Mouse (Mus musculus) heart, postnatal 25 days (tissue): ENCODE results near the gene Tmem236. TPM values are rescaled to one million over a fixed set of nuclear protein-coding genes. Genes with fewer than 3 reads are reported as not detected.

Experiments
- DNase-seq: peaks from one replicate; pipeline ENCODE4 v3.0.0; 2022; ENCODE audit warnings: low spot score
- intact Hi-C: fragments of 180-260 bp; cut with DNase I; formaldehyde crosslinking; loops from one replicate; pipeline ENCODE4 v1.15.1; 2025
- microRNA-seq: library from miRNA; unstranded; fragments of <30 nt; microRNA quantifications from one replicate; pipeline ENCODE4 v1.2.0, GENCODE M21; 2022
- total RNA-seq, 2 experiments: library from RNA; stranded (reverse); gene quantifications; 2 replicates each; pipeline ENCODE4 v1.2.3; 2021

The Tmem236 gene
- total RNA-seq, 2 experiments from 2014 or later, result not detected

DNA sequence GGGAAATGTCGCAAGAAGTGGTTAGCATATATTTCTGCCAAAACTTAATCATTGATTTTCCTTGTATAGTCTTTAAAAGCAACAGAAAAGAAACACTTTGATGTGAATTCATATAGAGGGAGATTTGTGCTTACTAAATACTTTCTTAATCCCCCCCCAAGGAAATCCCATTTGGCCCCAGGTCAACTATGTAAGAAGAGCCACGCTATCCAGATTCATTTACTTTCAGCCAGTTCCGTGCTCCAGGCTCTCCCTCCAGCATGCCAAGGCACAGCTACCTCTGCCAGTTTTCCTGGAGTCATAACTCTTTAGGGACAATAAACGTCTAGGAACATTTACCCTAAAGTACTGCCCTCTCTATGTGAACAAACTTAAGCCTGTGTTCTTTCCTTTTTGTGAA lies 63.4 kb downstream of the Tmem236 start:
- intact Hi-C loops, result no loop called here
- no peak for DNase-seq

GRCm38 (mm10) chr2:14239151-14239550 lies 64.8 kb downstream of the Tmem236 start:
- intact Hi-C loops, result no loop called here
- no peak for DNase-seq

DNA sequence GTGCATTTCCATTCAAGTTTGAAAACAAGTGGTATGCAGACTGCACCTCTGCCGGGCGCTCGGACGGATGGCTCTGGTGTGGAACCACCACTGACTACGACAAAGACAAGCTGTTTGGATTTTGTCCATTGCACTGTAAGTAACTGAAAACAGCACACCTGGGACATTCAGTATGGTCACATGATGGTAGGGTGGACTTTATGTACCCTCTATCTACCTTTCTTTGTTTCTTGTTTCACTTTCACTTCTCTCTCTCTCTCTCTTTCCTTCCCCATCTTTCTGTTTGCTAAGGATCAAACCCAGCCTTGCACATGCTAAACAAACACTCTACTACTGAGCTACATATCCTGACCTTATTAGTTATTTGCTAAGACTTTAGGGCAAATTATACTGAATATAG lies 69.8 kb downstream of the Tmem236 start:
- intact Hi-C loops, result no loop called here
- DNase-seq, result no peak

GRCm38 (mm10) chr2:14244668-14245067 lies 70.3 kb downstream of the Tmem236 start:
- DNase-seq, result no peak
- intact Hi-C loops, result no loop called here

DNA sequence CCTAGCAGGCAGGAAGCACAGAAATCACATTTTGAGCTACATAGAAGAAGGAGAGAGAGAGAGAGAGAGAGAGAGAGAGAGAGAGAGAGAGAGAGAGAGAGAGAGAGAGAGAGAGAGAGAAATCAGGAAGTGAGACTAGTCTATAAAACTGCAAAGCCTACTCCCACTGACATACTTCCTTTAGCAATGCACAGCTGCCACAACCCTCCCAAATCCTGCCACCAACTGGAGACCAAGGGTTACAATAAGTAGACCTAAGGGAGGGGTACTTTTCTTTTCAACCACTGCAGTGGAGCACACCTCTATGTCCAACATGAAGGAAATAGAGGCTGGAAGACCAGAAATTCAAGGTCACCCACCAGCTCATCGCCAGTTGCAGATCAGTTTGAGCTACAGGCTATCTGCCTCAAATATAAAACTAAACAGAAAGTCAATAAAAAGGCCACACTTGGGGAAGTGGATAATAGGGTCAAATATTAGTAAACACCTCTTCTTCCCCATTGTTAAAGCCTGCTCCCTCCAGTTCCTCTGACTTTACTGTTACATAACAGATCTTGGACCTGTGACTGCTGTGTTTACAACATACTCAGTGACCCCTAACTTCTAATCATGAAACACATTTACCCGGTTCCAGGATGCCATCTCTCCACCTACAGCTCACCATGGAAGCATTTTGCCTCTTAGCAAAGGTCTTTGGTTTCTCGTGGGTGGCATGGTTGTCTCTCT lies 75.7 kb downstream of the Tmem236 start:
- intact Hi-C loops, result no loop called here
- no peak for DNase-seq

- DNase-seq, result no peak
- intact Hi-C loops, result no loop called here
Observed at GRCm38 (mm10) chr2:14251938-14252337, 77.6 kb downstream of the Tmem236 start.

- no peak for DNase-seq
- intact Hi-C loops, result no loop called here
Observed at GRCm38 (mm10) chr2:14258345-14258850, 84.1 kb downstream of the Tmem236 start.

- intact Hi-C loops, result no loop called here
- no peak for DNase-seq
Observed at GRCm38 (mm10) chr2:14262090-14262489, 87.8 kb downstream of the Tmem236 start.

GRCm38 (mm10) chr2:14269160-14269559 lies 94.8 kb downstream of the Tmem236 start:
- intact Hi-C loops, result no loop called here
- DNase-seq, result no peak

Small RNA genes within 50 kb of the gene (microRNA-seq; reads per million reads assigned to microRNA genes)
- gene Mir511, result 20.6 reads per million, percentile 36 among the genes with 10 or more reads in this experiment

Other genes starting within 250 kb of the Tmem236 start
- 100 to 1,000 TPM; 150 to 166 TPM for gene Hacd1, start 118.4 kb upstream of the Tmem236 start, total RNA-seq
- 10 to 100 TPM; 23.7 to 24.1 TPM for gene Stam, start 100.4 kb upstream of the Tmem236 start, total RNA-seq
- 10 to 100 TPM; 17.5 to 20.0 TPM for gene Mrc1, start 54.9 kb downstream of the Tmem236 start, total RNA-seq
- gene Slc39a12, start 213.8 kb downstream of the Tmem236 start, total RNA-seq, result under 1 TPM in 1 of 2 experiments, not detected in 1; 0.08 TPM